Mouse (Mus musculus) adrenal gland, postnatal 4 days (tissue): ENCODE results near the gene Ppp1cb. TPM values are rescaled to one million over a fixed set of nuclear protein-coding genes. Genes with fewer than 3 reads are reported as not detected.
A peak's percentile ranks its signal among the peaks of the same experiment; 100 is the strongest.

Experiments used
- DNase-seq, 2 experiments: peaks; one replicate each; pipeline ENCODE4 v3.0.0; 2021 to 2022; ENCODE audit warnings: low spot score in 2 of 2, mixed read lengths in 2 of 2
- total RNA-seq, 2 experiments: library from RNA; stranded (reverse); gene quantifications; 2 replicates each; pipeline ENCODE4 v1.2.3; 2021

Ppp1cb gene
- total RNA-seq, 2 experiments from 2014 or later, result 309 to 334 TPM

DNA sequence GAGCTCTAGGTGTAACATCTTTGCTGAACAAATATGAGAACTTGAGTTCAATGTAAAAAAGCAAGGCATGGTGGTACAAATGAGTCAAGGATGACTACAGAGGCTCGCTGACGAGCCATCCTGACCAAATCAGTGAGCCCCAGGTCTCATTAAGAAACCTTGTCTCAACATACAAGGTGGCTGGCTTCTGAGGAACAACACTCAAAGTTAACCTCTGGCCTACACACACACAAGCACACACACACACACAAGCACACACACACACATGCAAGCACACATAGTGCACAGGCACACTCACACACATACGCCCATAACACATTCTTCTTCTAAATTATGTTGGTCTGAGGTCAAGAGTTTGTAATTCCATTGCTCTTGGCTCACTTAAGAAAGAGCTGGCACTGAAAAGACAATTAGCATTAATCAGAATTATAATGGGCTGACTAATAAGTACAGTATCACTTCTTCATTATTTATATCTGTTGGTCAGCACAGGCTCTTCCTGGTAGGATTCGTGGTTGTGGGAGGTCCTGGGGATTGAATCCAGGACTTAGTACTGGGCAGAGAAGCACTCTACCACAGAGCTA lies 16.6 kb upstream of the Ppp1cb start:
- DNase-seq, result no peak

DNA sequence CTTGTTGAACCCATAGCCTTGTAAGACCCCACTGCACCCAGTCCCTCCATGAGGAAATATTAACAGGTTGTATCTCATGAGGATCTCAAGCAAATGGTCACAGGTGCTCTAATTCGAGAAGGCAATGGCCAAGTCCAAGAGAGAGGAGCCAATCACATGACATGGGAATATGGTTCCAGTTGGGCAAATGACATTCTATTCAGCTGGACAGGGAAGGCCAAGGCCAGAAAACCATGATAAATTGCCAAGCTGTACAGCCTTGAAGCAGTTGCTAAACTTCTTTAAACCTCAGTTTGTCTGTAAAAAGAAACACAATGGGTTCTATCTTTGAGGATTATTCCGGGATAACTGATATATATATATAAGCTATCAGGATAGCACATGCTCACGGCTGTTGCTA lies 14.7 kb upstream of the Ppp1cb start:
- DNase-seq, result no peak

DNA sequence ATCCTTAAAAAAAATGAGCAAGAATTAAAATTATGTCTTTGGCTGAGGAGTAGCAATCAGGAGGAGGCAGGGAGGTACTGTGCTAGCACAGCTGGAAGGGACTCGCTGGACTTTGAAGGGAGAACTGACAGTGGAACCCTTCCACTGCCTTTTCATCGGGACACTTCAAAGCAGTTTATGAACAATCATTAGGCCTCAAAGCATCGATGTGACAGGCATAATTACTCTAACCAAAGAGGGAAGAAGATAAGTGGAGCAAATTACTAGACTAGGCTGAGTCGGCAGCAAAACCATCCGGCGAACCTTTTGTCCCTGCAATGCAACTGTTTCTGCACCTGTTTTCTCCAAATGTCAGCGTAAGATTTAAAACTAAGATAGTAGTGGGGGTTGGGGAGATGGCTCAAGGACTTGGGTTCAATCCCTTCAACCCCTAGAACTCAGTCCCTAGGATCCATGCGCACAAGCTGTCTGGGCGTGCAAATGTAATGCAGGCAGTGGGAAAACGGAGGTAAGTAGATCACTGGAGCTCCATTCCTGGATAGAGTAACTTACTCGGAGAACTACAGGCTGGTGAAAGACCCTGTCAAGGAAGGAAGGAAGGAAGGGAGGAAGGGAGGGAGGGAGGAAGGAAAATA lies 13.2 kb upstream of the Ppp1cb start:
- no peak for DNase-seq

DNA sequence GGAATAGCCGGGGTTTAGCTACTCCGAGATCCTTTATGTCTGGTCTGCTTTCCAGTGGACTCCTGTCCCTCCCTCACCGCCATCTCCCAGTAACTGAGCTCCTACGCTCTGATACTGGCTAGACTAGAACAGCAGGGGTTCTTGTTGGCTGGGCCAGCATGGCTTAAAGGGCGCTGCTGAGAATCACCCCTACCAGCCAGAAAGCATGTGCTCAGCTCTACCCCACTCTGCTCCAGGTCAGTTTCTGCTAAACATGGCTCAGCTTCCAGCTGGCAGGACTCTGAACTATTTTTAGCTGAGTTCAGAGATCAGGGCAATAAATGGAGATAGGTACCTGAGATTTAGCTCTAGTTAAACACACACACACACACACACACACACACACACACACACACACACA lies 12.2 kb upstream of the Ppp1cb start:
- no peak for DNase-seq

DNA sequence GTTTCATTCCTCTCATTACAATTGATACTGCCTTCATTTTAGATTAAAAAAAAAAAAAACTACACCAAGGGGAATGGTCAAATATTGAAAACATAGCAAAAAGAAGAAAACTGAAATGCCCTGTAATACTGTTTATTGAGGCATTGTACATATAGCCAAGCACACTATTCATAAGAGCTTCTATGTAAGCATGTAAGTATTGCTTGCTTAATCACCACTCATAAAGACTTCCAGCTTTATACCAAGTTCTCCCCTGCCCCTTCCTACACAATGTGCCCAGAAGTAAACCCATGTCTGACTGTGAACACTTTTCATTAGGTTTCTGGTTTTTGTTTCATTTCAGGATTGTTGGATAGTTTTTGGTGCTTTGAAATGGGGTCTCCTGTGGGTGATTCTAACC lies 11.8 kb upstream of the Ppp1cb start:
- DNase-seq, result no peak

DNA sequence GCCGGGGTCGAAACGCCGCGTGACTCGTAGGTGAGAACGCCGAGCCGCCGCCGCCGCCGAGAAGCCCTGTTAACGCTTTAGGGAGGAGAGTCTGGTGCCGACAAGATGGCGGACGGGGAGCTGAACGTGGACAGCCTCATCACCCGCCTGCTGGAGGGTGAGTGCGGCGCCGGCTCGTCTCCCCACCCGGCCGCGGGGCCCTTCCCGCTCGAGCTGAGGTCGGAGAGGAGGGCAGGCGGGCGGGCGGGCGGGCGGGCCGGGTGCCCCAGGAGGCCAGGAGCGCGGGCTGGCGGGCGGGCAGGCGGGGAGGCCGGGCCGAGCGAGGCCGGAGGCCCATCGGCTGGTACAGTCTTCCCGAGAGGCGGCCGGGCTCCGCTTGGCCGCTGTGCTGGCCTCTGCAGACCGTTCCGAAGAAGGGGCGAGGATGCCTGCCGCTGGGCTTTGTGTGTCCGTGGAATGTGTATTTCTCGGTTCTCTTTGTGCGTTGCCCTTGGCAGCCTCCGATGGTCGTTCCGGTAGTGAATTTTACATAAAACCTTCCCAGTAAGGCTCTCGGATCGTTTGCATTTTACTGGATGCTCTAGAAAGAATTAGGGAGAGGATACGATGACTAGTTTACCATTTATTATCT lies 723 bp downstream of the Ppp1cb start:
- peak; percentile 20 to 50 for DNase-seq

DNA sequence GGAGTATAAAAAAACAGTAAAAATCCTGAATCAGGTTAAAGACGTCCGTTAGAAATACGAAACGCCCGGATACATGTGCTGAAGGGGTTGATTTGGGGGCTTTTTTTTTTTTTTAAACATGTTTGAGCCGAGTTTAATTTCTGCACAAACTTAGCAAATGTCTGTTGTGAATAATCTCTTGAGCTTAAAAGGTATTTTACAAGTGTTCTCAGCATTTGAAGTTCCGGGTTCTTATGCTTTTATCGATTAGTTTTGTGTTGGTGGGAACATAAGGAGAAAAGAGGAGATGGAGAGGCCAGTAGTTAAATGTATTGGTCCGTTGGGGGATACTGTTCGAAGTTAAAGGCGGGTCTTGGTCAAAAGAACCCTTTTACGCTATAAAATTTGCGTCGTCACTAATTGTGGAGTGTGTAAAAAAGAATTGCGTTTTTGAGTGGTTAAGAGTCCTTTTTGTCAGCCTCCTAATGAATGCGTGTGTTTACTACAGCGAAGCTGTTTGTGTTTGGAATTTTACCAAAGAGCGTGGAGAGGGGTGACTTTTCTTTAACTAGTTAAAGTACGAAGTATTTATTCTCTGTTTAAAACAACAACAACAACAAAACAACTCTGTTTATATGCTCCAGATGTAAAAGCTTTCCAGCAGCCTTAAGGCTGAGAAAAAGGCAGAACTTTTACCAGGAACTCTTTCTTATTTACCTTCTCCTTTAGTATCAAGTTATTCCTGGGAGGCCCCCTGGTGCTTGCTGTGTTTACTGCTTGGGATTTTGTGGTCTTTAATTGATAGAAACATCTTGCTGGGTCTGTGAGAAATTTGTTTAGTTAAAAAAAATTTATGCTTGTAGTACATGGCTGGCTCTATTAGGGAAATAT lies 1.5 kb downstream of the Ppp1cb start:
- no peak for DNase-seq

- no peak for DNase-seq
These were observed 2.3 kb downstream of the Ppp1cb start for GRCm38 (mm10) chr5:32460973-32461372.

GRCm38 (mm10) chr5:32472332-32473028 lies 13.8 kb downstream of the Ppp1cb start:
- no peak for DNase-seq

GRCm38 (mm10) chr5:32473029-32473352 lies 14.3 kb downstream of the Ppp1cb start:
- no peak for DNase-seq

GRCm38 (mm10) chr5:32476501-32476900 lies 17.9 kb downstream of the Ppp1cb start:
- no peak for DNase-seq

- DNase-seq, result no peak
These were observed 20.3 kb downstream of the Ppp1cb start for GRCm38 (mm10) chr5:32478972-32479371.

GRCm38 (mm10) chr5:32485430-32485829 lies 26.8 kb downstream of the Ppp1cb start:
- DNase-seq, result no peak

GRCm38 (mm10) chr5:32488044-32488443 lies 29.4 kb downstream of the Ppp1cb start:
- DNase-seq, result no peak

DNA sequence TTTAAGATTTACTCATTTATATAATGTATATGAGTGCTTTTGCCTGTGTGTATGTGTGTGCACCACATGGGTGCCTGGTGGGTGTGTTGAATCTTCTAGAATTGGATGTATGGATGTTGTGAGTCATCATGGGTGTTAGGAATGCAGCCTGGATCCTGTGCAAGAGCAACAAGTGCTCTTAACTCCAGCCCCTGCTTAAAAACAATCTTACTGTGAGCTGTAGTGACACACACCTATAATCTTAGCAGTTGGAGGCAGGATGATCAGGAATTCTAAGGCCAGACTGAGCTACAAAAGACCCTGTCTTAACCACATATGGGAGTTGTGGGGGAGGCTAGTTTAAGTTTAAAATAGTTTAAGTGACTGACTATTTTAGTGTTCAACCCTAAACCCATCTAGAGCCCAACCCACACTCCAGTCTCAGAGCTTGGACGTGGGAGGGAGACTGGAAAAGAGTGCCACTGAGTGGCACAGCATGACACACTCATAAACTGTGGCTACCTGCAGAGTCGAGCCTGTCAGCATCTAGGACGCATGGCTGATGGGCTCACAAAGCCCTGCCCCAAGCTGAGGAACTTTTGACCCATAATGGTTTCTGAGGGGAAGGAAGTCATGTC lies 35.5 kb downstream of the Ppp1cb start:
- DNase-seq, result no peak

- DNase-seq, result no peak
These were observed 50.1 kb downstream of the Ppp1cb start for GRCm38 (mm10) chr5:32508766-32509165.

GRCm38 (mm10) chr5:32520381-32520780 lies 61.7 kb downstream of the Ppp1cb start:
- no peak for DNase-seq

DNA sequence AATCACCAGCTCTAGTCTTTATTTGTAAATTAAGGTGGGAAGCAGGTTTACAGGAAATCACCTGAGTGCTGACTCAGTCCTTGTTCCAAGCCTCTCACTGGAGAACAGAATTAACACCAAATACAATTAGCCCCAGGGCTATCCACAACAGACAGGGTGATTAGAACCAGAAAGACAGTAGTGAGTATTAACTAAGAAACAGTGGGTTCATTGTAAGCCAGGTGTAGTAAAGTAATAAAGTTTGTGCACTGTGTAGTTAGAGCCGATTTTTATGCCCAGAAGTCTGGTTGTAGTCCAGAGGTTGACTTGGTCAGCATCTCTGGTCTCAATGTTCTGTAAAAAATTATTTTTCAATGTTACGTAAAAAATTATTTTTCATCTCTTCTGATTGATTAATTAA lies 90.8 kb downstream of the Ppp1cb start:
- DNase-seq, result no peak

DNA sequence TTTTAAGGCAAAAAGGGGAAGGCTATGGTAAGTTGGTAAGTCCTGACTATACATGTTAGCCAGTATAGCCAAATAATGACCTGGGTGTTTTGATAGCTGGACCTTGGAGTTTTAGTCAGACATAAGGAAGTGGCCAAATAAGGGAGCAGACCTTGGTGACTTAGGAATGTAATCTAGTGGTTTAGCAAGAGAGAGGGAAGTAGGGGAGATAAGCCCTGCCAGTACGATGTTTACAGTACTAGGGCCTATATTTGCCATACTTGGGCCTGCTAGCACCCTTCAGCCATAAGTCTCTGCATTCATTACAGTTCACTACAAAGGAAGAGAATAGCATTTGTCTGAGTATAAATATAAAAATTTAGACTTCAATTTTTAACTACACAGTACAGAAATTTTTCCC lies 106.1 kb downstream of the Ppp1cb start:
- DNase-seq, result no peak
